Mouse (Mus musculus): ENCODE data around the gene Olfr876. TPM values are rescaled to one million over a fixed set of nuclear protein-coding genes. Genes with fewer than 3 reads are reported as not detected.
A peak's percentile ranks its signal among the peaks of the same experiment; 100 is the strongest.

The Olfr876 gene
- total and polyA plus RNA-seq, 3 experiments, result not detected

- Histone ChIP-seq H3K27ac (ENCODE audit: control insufficient read depth, low read depth, low read length) (no peak overlapping the region), H3K27me3 (ENCODE audit: control insufficient read depth in 1 of 2, insufficient read depth in 2 of 2, low read length in 2 of 2) (no peaks in the 10 kb centered on the region; a peak in 1 of 4 replicates), H3K36me3 (ENCODE audit: control insufficient read depth in 1 of 2, insufficient read depth in 2 of 2, low read length in 2 of 2) (peaks cover 0 to 10% of the 10 kb centered on the region in 2 experiments; a peak in 2 of 4 replicates), H3K9ac (ENCODE audit: control insufficient read depth, low read depth, low read length, poor library complexity, severe bottlenecking) (no peak overlapping the region), H3K79me2 (ENCODE audit: control insufficient read depth, insufficient read depth, low read length, poor library complexity) (no peaks in the 10 kb centered on the region), H3K4me3 (ENCODE audit: control insufficient read depth in 1 of 2, insufficient read depth in 1 of 2, low read depth in 2 of 2, low read length in 2 of 2) (no peak overlapping the region), H3K4me1 (ENCODE audit: control insufficient read depth in 1 of 2, insufficient read depth in 2 of 2, low read length in 2 of 2) (peaks cover 0 to 9% of the 10 kb centered on the region in 2 experiments; a peak in 3 of 4 replicates), H3K9me3 (replicated peaks; ENCODE audit: insufficient read depth, low read length) (no peaks in the 10 kb centered on the region)
- peak; percentile 30 for DNase-seq (ENCODE audit: low read depth, low spot score)
- TF ChIP-seq JUND (IDR thresholded peaks at IDR 0.05; ENCODE audit: low read depth, low read length), result no peak
- no peak for TF ChIP-seq GATA1 (IDR thresholded peaks at IDR 0.05; ENCODE audit: low read depth, low read length)
- no peak for TF ChIP-seq E2F4 (IDR thresholded peaks at IDR 0.05; ENCODE audit: borderline replicate concordance, low read depth, low read length)
- TF ChIP-seq ELF1 (IDR thresholded peaks at IDR 0.05; ENCODE audit: low read depth, low read length), result no peak
- no peak for TF ChIP-seq SMC3 (IDR thresholded peaks at IDR 0.05; ENCODE audit: low read depth, low read length)
- TF ChIP-seq POLR2A (IDR thresholded peaks at IDR 0.05; ENCODE audit: control insufficient read depth in 1 of 2, insufficient read depth in 1 of 2, low read depth in 1 of 2, low read length in 2 of 2, poor library complexity in 1 of 2), result no peak
- TF ChIP-seq TBP (IDR thresholded peaks at IDR 0.05; ENCODE audit: low read depth, low read length), result no peak
- TF ChIP-seq NELFE (IDR thresholded peaks at IDR 0.05; ENCODE audit: low read depth, low read length), result no peak
- TF ChIP-seq BHLHE40 (IDR thresholded peaks at IDR 0.05; ENCODE audit: borderline replicate concordance, low read depth, low read length), result no peak
- no peak for TF ChIP-seq UBTF (IDR thresholded peaks at IDR 0.05; ENCODE audit: borderline replicate concordance, insufficient read depth, low read depth, low read length)
- TF ChIP-seq ZKSCAN1 (IDR thresholded peaks at IDR 0.05; ENCODE audit: low read depth, low read length), result no peak
- no peak for TF ChIP-seq ZNF384 (IDR thresholded peaks at IDR 0.05; ENCODE audit: low read depth, low read length)
- no peak for TF ChIP-seq CHD2 (IDR thresholded peaks at IDR 0.05; ENCODE audit: low read length)
- no peak for TF ChIP-seq NRF1 (IDR thresholded peaks at IDR 0.05; ENCODE audit: insufficient read depth, low read depth, low read length, poor library complexity, severe bottlenecking)
- no peak for TF ChIP-seq EP300 (IDR thresholded peaks at IDR 0.05; ENCODE audit: low read depth in 1 of 2, low read length in 2 of 2)
- TF ChIP-seq CTCF (IDR thresholded peaks at IDR 0.05 in 2 of 3, conservative IDR thresholded peaks at IDR 0.05 in 1 of 3; ENCODE audit: control insufficient read depth in 1 of 3, insufficient read depth in 1 of 3, low read depth in 2 of 3, low read length in 3 of 3, poor library complexity in 1 of 3, severe bottlenecking in 1 of 3), result no peak
- TF ChIP-seq MYC (IDR thresholded peaks at IDR 0.05; ENCODE audit: low read depth, low read length), result no peak
- TF ChIP-seq USF1 (IDR thresholded peaks at IDR 0.05; ENCODE audit: low read depth, low read length), result no peak
Measured at GRCm38 (mm10) chr9:37808976-37809375, 6.1 kb downstream of the Olfr876 start.

DNA sequence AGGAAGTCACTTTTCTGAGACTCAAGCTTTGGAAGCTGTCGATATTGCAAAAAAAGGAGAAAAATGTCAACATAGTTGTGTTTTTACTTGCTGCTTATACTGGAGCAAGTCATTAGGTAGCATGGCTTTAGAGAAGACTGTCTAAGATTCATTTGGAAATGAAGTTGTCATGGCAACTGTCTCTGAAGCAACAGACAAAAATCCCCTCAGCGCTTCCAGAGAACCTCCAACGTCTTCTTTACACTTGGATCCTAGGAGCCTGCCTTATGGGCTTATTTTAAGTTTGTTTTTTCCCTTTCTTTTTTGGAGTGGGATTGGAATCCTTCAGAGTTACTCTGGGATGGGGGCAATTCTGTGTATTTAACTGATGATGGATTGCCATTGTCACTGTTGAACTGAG is 11.9 kb downstream of the Olfr876 start:
- TF ChIP-seq BHLHE40 (IDR thresholded peaks at IDR 0.05; ENCODE audit: borderline replicate concordance, low read depth, low read length), result no peak
- no peak for TF ChIP-seq JUND (IDR thresholded peaks at IDR 0.05; ENCODE audit: low read depth, low read length)
- no peak for TF ChIP-seq CTCF (IDR thresholded peaks at IDR 0.05 in 2 of 3, conservative IDR thresholded peaks at IDR 0.05 in 1 of 3; ENCODE audit: control insufficient read depth in 1 of 3, insufficient read depth in 1 of 3, low read depth in 2 of 3, low read length in 3 of 3, poor library complexity in 1 of 3, severe bottlenecking in 1 of 3)
- no peak for TF ChIP-seq MAZ (IDR thresholded peaks at IDR 0.05; ENCODE audit: low read depth, low read length)
- no peaks in the 10 kb centered on the region for H3K27me3 ChIP-seq (ENCODE audit: control insufficient read depth in 1 of 2, insufficient read depth in 2 of 2, low read length in 2 of 2)
- H3K79me2 ChIP-seq (ENCODE audit: control insufficient read depth, insufficient read depth, low read length, poor library complexity), result no peaks in the 10 kb centered on the region
- H3K4me1 ChIP-seq (ENCODE audit: control insufficient read depth in 1 of 2, insufficient read depth in 2 of 2, low read length in 2 of 2), result no peaks in the 10 kb centered on the region
- H3K9ac ChIP-seq (ENCODE audit: control insufficient read depth, low read depth, low read length, poor library complexity, severe bottlenecking), result no peak overlapping the region
- no peaks in the 10 kb centered on the region for H3K9me3 ChIP-seq (replicated peaks; ENCODE audit: insufficient read depth, low read length)
- no peaks in the 10 kb centered on the region for H3K36me3 ChIP-seq (ENCODE audit: control insufficient read depth in 1 of 2, insufficient read depth in 2 of 2, low read length in 2 of 2)
- H3K27ac ChIP-seq (ENCODE audit: control insufficient read depth, low read depth, low read length), result no peak overlapping the region
- no peak overlapping the region for H3K4me3 ChIP-seq (ENCODE audit: control insufficient read depth in 1 of 2, insufficient read depth in 1 of 2, low read depth in 2 of 2, low read length in 2 of 2)
- DNase-seq (ENCODE audit: low read depth, low spot score), result no peak

Data from MEL (cell line).